Mouse (Mus musculus) heart, embryonic 15.5 days (tissue): ENCODE results near the gene Soat2. TPM values are rescaled to one million over a fixed set of nuclear protein-coding genes. Genes with fewer than 3 reads are reported as not detected.

ENCODE experiments used
- ATAC-seq: fragments of 200-750 bp; cut with Nextera tagmentation; replicated peaks from 2 replicates; pipeline ENCODE4 v1.8.0; 2017; ENCODE audit warnings: low read depth, moderate TSS enrichment; ENCODE audit not compliant: insufficient number of reproducible peaks, insufficient read depth, low FRiP score
- H3K27ac ChIP-seq: fragments of 300-500 bp; sonication (generic); 2 replicates; pipeline ENCODE4 v1.5.1; 2015; ENCODE audit warnings: mild to moderate bottlenecking, inconsistent platforms
- H3K27me3 ChIP-seq: fragments of 300-500 bp; sonication (generic); 2 replicates; pipeline ENCODE4 v1.6.1; 2015; ENCODE audit warnings: inconsistent platforms
- H3K36me3 ChIP-seq: fragments of 300-500 bp; sonication (generic); 2 replicates; pipeline ENCODE4 v1.6.1; 2015; ENCODE audit warnings: mild to moderate bottlenecking, inconsistent platforms
- H3K4me1 ChIP-seq: fragments of 300-500 bp; sonication (generic); replicated peaks from 2 replicates; pipeline ENCODE4 v1.6.1; 2015; ENCODE audit warnings: inconsistent platforms
- H3K4me2 ChIP-seq: fragments of 300-500 bp; sonication (generic); 2 replicates; pipeline ENCODE4 v1.6.1; 2015; ENCODE audit warnings: inconsistent platforms, mild to moderate bottlenecking, moderate library complexity
- H3K4me3 ChIP-seq: fragments of 300-500 bp; sonication (generic); 2 replicates; pipeline ENCODE4 v1.5.1; 2015; ENCODE audit warnings: mild to moderate bottlenecking, inconsistent platforms
- H3K9ac ChIP-seq: fragments of 300-500 bp; sonication (generic); 2 replicates; pipeline ENCODE4 v1.6.1; 2015; ENCODE audit warnings: mild to moderate bottlenecking, inconsistent platforms
- H3K9me3 ChIP-seq: fragments of 300-500 bp; sonication (generic); replicated peaks from 2 replicates; pipeline ENCODE4 v1.6.1; 2016; ENCODE audit warnings: inconsistent platforms
- WGBS: fragments of 180-500 bp; shearing (Covaris S2); methylation state at CpG from one replicate; pipeline ENCODE4 v1.1.7; 2015; ENCODE audit warnings: mixed read lengths; 5-methylcytosine and 5-hydroxymethylcytosine counted together
- polyA plus RNA-seq: library from polyadenylated mRNA; unstranded; fragments of >200 nt; fragmentation: Nextera tagmentation; extraction: Ambion mirVana; gene quantifications from 2 replicates; pipeline ENCODE4 v1.2.1, GENCODE M21; 2015

Soat2 gene
- polyA plus RNA-seq, 1 experiment from 2014 or later, result 0.23 TPM

DNA sequence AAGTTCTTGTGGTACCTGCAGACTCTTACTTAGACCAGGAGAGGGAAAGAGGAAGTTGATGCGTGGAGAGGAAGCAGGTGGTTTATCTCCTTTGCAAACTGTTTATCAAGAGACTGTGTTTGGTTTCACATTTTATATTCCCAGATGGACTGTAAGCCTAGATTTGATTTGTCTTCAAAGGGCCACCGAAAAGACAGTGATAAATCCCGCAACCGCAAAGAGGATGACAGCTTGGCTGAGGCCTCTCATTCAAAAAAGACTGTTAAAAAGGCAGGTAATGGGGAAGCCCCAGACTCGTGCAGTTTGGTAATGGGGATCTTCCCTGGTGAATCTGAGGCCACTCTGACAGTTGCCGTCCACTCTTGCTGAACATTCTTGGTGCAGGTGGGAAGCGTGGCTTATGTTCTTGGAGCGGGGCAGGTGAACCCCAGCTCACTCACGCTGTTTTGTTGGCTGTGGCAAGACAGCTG lies 57.8 kb downstream of the Soat2 start:
- H3K27ac ChIP-seq, result no peak overlapping the region
- ATAC-seq, result no peak
- no peak overlapping the region for H3K4me2 ChIP-seq
- no peak overlapping the region for H3K9ac ChIP-seq
- no peaks in the 10 kb centered on the region for H3K9me3 ChIP-seq
- H3K36me3 ChIP-seq, result peaks cover 59% of the 10 kb centered on the region
- WGBS, result 73% methylated on average over 9 of the region's 9 CpGs
- no peak overlapping the region for H3K4me3 ChIP-seq
- peaks cover 27% of the 10 kb centered on the region for H3K4me1 ChIP-seq
- H3K27me3 ChIP-seq, result no peaks in the 10 kb centered on the region

GRCm38 (mm10) chr15:102209114-102209513 lies 58.8 kb downstream of the Soat2 start:
- Histone ChIP-seq H3K4me3 (no peak overlapping the region), H3K27me3 (no peaks in the 10 kb centered on the region), H3K4me2 (no peak overlapping the region), H3K27ac (no peak overlapping the region), H3K9ac (no peak overlapping the region), H3K4me1 (peaks cover 27% of the 10 kb centered on the region), H3K36me3 (peaks cover 69% of the 10 kb centered on the region), H3K9me3 (no peaks in the 10 kb centered on the region)
- no peak for ATAC-seq
- 90% methylated on average over 8 of the region's 8 CpGs for WGBS

GRCm38 (mm10) chr15:102210816-102211215 lies 60.5 kb downstream of the Soat2 start:
- no peak overlapping the region for H3K4me3 ChIP-seq

GRCm38 (mm10) chr15:102211895-102212294 lies 61.6 kb downstream of the Soat2 start:
- WGBS, result 59% methylated on average over 6 of the region's 6 CpGs

More at GRCm38 (mm10) chr15:102210816-102211215, 60.5 kb downstream of the Soat2 start:
- peaks cover 74% of the 10 kb centered on the region for H3K36me3 ChIP-seq
- no peaks in the 10 kb centered on the region for H3K9me3 ChIP-seq
- H3K9ac ChIP-seq, result no peak overlapping the region
- no peaks in the 10 kb centered on the region for H3K27me3 ChIP-seq
- WGBS, result 91% methylated on average over 4 of the region's 4 CpGs
- no peak overlapping the region for H3K4me2 ChIP-seq
- no peak overlapping the region for H3K27ac ChIP-seq
- ATAC-seq, result no peak
- H3K4me1 ChIP-seq, result peaks cover 13% of the 10 kb centered on the region

More at GRCm38 (mm10) chr15:102211895-102212294, 61.6 kb downstream of the Soat2 start:
- H3K9me3 ChIP-seq, result no peaks in the 10 kb centered on the region
- no peak overlapping the region for H3K4me2 ChIP-seq
- peaks cover 74% of the 10 kb centered on the region for H3K36me3 ChIP-seq
- no peak overlapping the region for H3K9ac ChIP-seq
- H3K27ac ChIP-seq, result no peak overlapping the region
- no peaks in the 10 kb centered on the region for H3K27me3 ChIP-seq
- no peak for ATAC-seq
- H3K4me3 ChIP-seq, result no peak overlapping the region
- peaks cover 6% of the 10 kb centered on the region; the same call in 1 of the 2 replicates for H3K4me1 ChIP-seq

Other genes starting within 250 kb of the Soat2 start
- 1.0 and 3.4 TPM in 2 replicates for gene Krt4, start 225.8 kb upstream of the Soat2 start, polyA plus RNA-seq
- gene Krt79, start 210.2 kb upstream of the Soat2 start, polyA plus RNA-seq, result 0.87 and 0.95 TPM in 2 replicates
- gene Krt78, start 196.2 kb upstream of the Soat2 start, polyA plus RNA-seq, result 0.04 and 0.10 TPM in 2 replicates
- 30.3 and 197 TPM in 2 replicates for gene Krt8, start 146.0 kb upstream of the Soat2 start, polyA plus RNA-seq
- gene Krt18, start 122.3 kb upstream of the Soat2 start, polyA plus RNA-seq, result 33.1 and 213 TPM in 2 replicates
- 56.5 and 71.8 TPM in 2 replicates for gene Eif4b, start 76.8 kb upstream of the Soat2 start, polyA plus RNA-seq
- gene Tns2, start 50.1 kb upstream of the Soat2 start, polyA plus RNA-seq, result 30.9 and 31.0 TPM in 2 replicates
- gene Spryd3, start 14.3 kb upstream of the Soat2 start, polyA plus RNA-seq, result 16.0 and 22.4 TPM in 2 replicates
- 9.5 and 10.2 TPM in 2 replicates for gene Igfbp6, start 6.2 kb upstream of the Soat2 start, polyA plus RNA-seq
- gene Zfp740, start 52.7 kb downstream of the Soat2 start, polyA plus RNA-seq, result 25.8 and 34.3 TPM in 2 replicates
- 31.1 and 47.9 TPM in 2 replicates for gene Csad, start 54.2 kb downstream of the Soat2 start, polyA plus RNA-seq
- 1.7 and 8.9 TPM in 2 replicates for gene Itgb7, start 81.4 kb downstream of the Soat2 start, polyA plus RNA-seq
- 7.9 and 15.8 TPM in 2 replicates for gene Rarg, start 107.0 kb downstream of the Soat2 start, polyA plus RNA-seq
- gene Gm9918, start 120.0 kb downstream of the Soat2 start, polyA plus RNA-seq, result not detected in 2 replicates
- 39.3 and 47.4 TPM in 2 replicates for gene Mfsd5, start 128.9 kb downstream of the Soat2 start, polyA plus RNA-seq
- gene Espl1, start 145.7 kb downstream of the Soat2 start, polyA plus RNA-seq, result 14.7 and 20.0 TPM in 2 replicates
- gene Pfdn5, start 175.6 kb downstream of the Soat2 start, polyA plus RNA-seq, result 261 and 296 TPM in 2 replicates
- gene Myg1, start 181.2 kb downstream of the Soat2 start, polyA plus RNA-seq, result 47.9 and 69.2 TPM in 2 replicates
- gene Aaas, start 200.2 kb downstream of the Soat2 start, polyA plus RNA-seq, result 39.1 and 52.4 TPM in 2 replicates
- 0.15 and 0.22 TPM in 2 replicates for gene Sp7, start 216.7 kb downstream of the Soat2 start, polyA plus RNA-seq